Mouse (Mus musculus) layer of hippocampus, adult 2 months (tissue): ENCODE measurements around the gene Wapl. TPM values are rescaled to one million over a fixed set of nuclear protein-coding genes. Genes with fewer than 3 reads are reported as not detected.

ENCODE experiments used
- DNase-seq, 2 experiments: peaks; one replicate each; pipeline ENCODE4 v3.0.0; 2022; ENCODE audit warnings: low spot score in 2 of 2
- H3K27ac ChIP-seq: fragments of 200-600 bp; 2 replicates; pipeline ENCODE4 v1.8.1; 2022
- H3K4me3 ChIP-seq: fragments of 200-600 bp; 2 replicates; pipeline ENCODE4 v1.8.1; 2022; ENCODE audit warnings: mild to moderate bottlenecking
- CTCF ChIP-seq: fragments of 200-600 bp; conservative IDR thresholded peaks from 2 replicates; pipeline ENCODE4 v1.8.1; 2022; ENCODE audit warnings: antibody characterized with exemption, mild to moderate bottlenecking, moderate library complexity
- long read RNA-seq, 2 experiments: library from polyadenylated mRNA; stranded (forward); transcript quantifications; one replicate each; pipeline ENCODE4 v2.0.0; 2021; ENCODE audit warnings: borderline mapping rate in 2 of 2
- total RNA-seq, 2 experiments: library from RNA; stranded (reverse); gene quantifications; 2 replicates each; pipeline ENCODE4 v1.2.3; 2021

Wapl gene
- 10 to 100 TPM; 56.3 to 58.7 TPM for total RNA-seq
- long read RNA-seq, experiment 1, full-length matches to known transcripts, result 17 of 23 reads
- long read RNA-seq, experiment 1, partial matches to known transcripts, result 0 of 23 reads
- long read RNA-seq, experiment 1, other reads (novel, unspliced or antisense), result 6 of 23 reads
- long read RNA-seq, experiment 2, full-length matches to known transcripts, result 21 of 35 reads
- long read RNA-seq, experiment 2, partial matches to known transcripts, result 8 of 35 reads
- long read RNA-seq, experiment 2, other reads (novel, unspliced or antisense), result 6 of 35 reads

DNA sequence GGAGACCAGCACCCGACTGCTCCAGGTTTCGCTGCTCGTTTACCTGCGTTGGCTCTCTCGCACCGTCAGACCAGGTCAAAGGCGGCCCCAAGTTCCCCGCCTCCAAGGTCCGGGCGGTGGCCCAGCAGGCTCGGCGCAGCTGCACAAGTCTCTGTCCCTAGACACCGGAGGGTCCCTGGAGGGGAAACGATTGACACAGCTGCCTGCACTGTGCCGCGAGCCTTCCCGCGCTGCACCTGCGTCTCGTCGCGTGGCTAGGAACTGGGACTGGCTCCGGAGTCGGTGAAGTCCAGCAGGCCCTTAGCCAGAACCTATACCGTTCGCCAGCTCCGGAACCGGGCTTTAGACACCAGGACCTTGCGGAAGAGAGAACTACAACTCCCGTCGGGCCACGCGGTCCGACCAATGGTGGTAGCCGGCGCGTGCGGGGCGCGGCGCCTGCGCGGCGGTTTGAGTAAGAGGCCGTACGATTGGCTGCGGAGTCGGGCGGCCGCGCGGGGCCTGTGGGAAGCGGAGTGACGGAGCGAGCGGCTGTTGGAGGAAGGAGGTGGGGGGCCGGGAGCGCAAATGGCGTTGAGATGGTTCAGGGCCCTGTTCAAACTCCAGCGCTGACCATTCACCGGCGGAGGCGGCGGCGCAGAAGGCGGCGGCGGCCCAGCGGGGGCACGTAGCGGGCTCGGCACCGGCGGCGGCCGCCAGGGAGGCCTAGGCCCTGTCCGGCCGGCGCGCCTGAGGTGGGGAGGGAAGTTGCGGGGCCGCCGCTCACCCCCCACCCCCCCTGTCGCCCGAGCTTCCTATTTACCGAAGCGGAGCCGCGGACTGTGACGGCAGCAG is at the start of gene Wapl:
Wapl (plus strand) TSS at position 534 of the 834 bp plus-strand sequence.
- peak within 1 kb of the TSS; percentile 83 for H3K4me3 ChIP-seq
- peak within 1 kb of the TSS; percentile 95 for H3K27ac ChIP-seq
- DNase-seq, result peak; percentile 97
- TF ChIP-seq CTCF, result no peak; the same call in 1 of the 2 replicates

DNA sequence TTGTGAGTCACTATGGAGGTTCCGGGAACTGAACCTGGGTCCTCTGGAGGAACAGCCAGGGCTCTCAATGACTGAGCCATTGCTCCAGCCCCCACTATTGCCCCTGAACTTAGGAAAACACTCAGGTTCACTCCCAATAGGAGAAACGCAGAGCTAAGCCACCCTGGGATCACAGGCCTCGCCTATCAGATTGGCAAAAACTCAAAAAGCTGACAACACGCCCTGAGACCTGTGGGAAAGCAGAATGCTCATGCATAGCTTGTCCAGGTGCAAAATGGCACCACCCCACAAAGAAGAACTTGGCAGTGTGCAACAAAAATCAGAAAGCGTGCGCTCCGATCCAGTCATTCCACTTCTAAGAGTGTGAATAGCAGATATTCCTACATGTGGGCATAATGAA is 46.9 kb upstream of the Wapl start:
- no peak for TF ChIP-seq CTCF
- H3K27ac ChIP-seq, result no peak overlapping the region
- no peak overlapping the region for H3K4me3 ChIP-seq
- no peak for DNase-seq

DNA sequence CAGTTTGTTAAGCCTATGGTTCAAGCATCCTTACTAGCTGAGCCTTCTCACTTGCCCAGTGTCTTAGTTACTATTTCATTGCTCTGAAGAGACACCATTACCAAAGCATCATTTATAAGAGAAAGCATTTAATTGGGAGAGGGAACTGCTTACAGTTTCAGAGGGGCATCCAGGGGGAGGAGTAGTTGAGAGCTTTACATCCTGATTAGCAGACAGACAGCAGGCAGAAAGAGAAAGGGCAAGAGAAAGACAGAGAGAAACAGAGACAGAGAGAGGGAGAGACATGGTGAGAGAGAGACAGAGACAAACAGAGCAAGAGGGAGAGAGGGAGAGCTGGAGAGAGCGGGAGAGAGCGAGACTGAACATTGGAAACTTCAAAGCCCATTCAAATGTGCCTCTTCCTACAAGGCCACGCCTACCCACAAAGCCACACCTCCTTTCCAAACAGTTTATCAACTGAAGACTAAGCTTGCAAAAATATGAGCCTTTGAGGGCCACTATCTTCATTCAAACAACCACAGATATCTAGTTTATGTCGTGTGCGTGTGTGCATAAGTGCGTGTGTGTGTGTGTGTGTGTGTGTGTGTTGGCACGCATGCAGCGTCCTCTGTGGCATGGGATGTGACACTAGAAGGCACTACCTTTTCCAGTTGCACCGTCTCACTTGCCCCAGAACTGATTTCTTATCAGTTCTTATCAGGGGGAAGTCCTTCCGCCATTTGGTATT is 40.8 kb upstream of the Wapl start:
- H3K27ac ChIP-seq, result no peak overlapping the region
- no peak overlapping the region for H3K4me3 ChIP-seq
- no peak for TF ChIP-seq CTCF
- DNase-seq, result no peak

DNA sequence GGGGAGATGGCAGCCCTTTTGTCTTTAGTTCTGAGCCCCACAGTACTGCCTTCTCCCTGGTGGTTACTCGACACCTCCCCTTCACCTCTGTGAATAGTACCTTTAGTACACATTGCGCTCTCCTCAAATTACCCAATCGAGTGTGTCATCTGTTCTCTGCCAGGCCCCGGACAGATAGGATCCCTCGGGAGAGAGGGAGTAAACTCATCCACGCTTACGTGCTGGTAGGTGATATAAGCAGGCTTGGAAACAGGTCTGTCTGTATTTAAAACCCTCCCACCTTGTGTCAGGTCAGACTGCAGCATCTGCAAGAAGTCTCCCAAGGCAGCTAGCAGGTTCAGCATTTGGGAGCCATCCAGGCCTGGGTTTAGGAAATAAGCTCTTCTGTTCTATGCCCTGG is 38.5 kb upstream of the Wapl start:
- DNase-seq, result no peak
- Histone ChIP-seq H3K4me3 (no peak overlapping the region), H3K27ac (no peak overlapping the region)
- no peak for TF ChIP-seq CTCF

DNA sequence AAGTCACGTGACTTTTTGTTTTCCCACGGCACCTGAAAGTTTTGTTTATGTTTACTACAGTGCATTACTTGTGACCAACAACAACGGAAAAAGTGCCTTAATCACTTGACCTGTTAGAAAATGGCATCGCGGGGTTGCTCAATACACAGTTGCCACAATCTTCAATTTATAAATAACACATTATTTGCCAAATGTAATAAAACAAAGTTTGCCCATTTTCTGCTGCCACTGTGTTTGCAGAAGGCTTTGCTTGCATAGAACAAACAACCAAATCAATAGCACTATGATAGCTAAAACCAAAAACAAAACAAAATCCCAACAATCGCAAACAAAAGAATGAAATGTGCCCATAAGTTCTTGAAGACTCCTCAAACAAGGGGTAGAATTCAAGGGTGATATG is 38.0 kb upstream of the Wapl start:
- TF ChIP-seq CTCF, result no peak
- no peak overlapping the region for H3K27ac ChIP-seq
- no peak for DNase-seq

DNA sequence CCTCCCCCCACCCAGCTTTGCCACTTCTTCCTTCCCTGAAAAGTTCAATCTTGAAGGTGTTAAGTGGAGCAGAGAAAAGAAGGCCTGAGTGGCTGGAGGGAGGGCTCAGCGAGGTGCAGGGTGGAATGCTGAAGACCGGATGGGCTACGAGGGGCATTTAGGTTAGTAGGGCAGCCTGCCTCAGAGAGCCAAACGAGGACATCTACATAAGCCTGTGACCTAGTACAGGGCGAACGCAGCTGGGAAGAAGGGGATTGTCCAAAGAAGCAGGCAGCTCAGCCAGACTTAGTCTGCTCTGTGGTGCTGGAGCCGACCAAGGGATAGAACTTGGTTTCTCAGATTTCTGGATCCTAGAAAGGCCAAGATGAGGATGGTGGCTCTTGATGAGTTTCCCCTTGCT is 29.6 kb upstream of the Wapl start:
- no peak for TF ChIP-seq CTCF
- Histone ChIP-seq H3K27ac (no peak overlapping the region), H3K4me3 (no peak overlapping the region)
- DNase-seq, result no peak

More for the DNA sequence above, 38.0 kb upstream of the Wapl start:
- no peak overlapping the region for H3K4me3 ChIP-seq

DNA sequence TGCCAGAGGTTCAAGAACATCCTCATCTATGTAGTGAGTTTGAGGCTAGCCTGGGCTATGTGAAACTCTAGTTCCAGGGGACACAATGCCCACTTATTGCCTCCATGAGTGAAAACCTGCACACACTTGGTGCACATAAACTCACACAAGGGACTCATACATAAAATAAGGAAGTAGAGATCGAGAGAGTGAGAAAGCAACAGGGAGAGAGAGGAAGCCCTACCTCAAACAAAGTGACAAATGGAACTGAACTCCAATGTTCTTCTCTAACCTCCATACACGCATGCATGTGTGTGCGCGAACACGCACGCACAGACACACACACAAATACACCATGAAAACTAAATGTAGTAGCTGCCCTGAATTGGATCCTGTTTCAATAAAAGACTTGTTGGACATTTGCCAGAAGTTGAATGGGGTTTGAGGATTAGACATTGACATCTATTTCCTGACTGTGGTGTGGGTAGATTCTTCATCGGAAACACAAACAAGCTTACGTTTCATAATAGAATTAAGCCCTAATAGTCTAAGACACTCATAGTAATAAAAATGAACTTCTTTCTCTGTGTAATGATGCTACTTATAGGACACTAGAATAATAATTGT is 25.8 kb upstream of the Wapl start:
- Histone ChIP-seq H3K27ac (no peak overlapping the region), H3K4me3 (no peak overlapping the region)
- TF ChIP-seq CTCF, result no peak
- DNase-seq, result no peak

DNA sequence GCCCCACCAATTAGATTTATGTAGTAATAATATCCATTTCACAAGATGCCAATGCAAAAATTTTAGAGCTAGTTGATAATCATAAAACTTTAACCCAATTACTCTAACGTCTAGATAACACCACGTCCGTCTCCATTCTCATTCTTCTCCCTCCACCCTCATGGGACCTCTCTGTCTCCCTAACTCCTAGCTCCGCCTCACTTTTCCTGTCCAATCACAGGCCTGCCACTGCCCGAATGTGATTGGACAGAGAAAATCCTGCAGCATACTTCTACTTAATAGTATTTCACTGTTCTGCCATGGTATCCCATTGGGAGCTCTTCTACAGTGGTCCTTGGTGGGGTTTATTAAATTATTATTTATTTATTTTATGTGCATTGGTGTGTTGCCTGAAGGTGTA is 16.6 kb upstream of the Wapl start:
- DNase-seq, result no peak
- no peak for TF ChIP-seq CTCF
- no peak overlapping the region for H3K27ac ChIP-seq
- H3K4me3 ChIP-seq, result no peak overlapping the region

DNA sequence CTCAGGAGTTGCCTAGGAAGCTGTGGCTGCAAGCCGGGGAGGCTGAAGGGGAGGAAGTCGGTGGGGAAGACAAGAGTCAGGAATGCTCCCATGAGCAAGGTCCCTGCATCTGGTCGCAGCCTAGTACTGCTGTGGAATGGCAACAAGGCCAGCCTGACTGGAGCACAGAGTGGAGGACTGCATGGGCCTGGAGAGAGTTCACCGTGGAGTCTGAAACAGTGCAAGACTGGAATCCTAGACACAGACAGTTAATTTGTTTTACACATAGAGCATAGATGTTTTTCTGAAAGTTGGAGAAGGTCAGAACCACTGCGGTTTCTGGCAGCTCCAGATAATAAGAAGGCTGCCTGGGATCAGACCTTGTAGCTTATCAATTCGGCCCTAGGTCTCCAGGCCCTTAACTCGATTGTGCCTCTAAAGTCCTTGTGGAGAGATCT is 13.4 kb upstream of the Wapl start:
- TF ChIP-seq CTCF, result no peak
- Histone ChIP-seq H3K27ac (no peak overlapping the region), H3K4me3 (no peak overlapping the region)
- no peak for DNase-seq

DNA sequence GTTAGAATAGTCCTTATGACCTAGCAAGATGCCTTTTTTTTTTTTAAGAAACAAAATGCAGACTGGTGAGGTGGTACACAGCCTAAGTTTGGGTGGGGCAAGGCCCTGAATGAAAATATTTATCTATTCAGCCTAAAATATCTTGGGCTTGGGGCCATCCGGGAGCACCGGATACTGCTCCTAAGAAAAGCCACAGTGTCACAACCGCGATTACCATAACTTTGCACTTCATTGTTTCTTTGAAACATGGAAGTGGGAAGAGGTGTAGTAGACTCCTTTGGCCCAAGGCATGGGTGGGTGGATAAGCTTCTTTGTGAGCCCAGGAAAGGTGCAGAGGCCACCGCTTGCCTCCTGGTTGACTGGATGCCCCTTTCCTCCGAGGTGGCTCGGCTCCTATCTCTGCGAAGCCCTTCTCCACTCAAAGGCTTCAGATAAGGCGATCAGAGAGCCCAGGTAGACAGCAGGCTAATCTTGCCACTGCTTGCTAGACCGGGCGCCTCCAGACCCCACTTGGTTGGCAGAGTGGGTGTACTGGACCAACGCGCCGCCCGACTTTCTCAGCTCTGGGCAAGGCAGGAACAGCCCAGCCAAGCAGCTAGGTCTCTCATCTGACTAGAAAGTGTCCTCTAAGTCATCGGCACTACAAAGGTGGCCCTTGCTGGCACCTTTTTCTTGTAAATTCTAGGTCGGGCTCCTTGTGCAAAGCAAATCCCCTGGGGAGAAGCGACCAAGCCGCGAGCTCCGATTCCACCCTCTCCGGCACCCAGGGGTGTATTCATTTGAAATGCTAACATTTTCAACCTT is 12.7 kb upstream of the Wapl start:
- TF ChIP-seq CTCF, result no peak
- no peak overlapping the region for H3K27ac ChIP-seq

DNA sequence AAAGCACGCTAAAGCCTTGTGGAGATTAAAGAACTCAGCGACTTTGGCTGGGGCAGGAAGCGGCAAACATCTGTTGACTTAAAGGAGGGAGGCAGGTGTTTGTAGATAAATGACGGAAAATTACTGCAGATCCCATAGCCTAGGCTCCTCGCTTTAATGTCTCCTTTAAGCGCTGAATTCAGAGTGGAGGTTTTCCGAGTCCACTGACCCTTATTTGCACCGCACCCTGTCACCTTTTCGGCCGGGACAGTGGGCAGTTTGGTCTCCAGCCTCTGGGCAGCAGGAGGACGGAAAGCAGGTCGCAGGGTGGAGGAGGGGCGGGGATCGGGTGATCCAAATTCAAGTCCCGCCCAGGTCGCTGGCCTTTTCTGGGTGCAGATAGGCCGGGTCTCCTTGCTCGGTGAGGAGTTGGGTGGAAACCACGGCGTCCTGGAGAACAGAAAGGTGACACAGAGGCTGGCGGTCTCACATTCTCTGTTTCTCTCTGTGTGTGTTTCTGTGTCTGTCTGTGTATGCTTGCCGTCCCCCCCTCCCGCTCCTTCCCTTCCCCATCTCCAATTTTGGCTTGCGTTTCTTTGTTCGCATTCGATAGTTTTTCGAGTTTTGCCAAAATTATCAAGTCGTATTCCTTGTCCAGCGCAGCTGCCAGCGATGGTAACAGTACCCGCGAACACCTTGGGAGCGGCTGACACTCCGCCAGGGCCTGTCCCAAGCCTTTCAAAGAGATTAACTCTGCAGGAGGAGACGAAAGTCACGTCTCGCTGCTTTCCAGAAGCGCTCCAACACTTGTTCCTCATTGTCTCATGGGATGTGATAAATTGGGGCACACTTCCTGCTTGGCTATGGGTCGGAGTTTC is 11.9 kb upstream of the Wapl start:
- DNase-seq, result no peak

More for the DNA sequence above, 12.7 kb upstream of the Wapl start:
- H3K4me3 ChIP-seq, result peak overlapping the region; percentile 58
- no peak for DNase-seq

More for the DNA sequence above, 11.9 kb upstream of the Wapl start:
- H3K27ac ChIP-seq, result no peak overlapping the region; the same call in 1 of the 2 replicates
- no peak for TF ChIP-seq CTCF
- H3K4me3 ChIP-seq, result peak overlapping the region; percentile 58
